Mouse (Mus musculus): ENCODE results near the gene Errfi1. TPM values are rescaled to one million over a fixed set of nuclear protein-coding genes. Genes with fewer than 3 reads are reported as not detected.

Errfi1 gene
- total RNA-seq (2021): 10 to 100 TPM; 50.2 to 56.3 TPM

DNA sequence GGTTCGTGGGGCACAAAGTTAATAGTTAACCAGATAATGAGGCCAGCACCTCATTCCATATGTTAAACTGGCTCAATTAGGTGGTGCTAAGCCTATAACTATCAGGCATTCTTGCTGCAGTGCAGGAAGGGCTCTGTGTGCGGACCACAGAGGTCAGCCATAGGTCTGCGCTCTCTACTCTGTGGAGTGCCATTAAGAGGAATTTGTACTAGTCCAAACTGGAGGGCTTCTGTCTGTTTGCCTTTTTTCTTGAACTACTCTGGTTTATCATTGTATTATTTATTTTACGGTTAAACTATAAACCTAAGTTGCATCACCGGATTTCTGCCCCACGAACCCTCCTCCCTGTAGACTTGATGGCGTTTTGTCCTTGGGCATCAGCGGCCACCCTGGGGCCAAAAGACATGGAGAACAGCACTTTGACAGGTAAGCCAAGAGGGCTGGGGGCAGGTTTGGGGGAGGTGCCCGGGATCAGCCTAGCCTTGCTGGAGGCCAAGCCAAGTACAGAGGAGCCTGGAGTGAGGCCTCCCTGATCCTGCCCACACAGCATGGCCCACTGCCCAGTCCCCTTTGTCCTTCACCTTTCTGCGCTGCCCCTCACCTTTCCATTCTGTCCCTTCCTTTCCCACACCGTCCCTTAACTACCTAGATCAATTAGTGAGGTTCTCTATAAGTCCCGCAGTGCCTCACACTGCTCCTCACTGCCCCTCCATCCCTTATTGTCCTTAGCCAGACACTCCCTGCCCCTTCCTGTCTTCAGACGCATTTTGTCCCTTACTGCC is at the start of gene Errfi1:
TSS of gene Errfi1 (plus strand) at position 240 of the 782 bp plus-strand sequence.
- no peak for DNase-seq

DNA sequence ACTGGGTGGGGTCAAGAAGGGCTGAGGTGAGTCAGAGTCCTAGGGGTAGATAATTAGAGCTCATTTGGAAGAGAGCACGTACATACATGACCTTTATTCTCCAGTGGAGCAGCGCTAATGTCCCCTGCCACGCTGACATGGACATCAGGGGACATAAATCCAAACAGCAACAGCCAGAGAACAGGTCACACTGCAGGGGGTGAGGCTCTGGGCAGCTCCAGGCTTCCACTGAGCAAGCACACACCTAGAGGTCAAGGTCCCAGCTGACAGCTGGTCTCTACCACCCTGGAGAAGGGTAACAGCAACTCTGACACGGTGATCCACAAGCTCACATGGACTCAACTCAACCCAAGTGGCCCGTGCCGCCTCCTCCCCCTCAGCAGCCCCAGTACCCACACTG is 49.5 kb upstream of the Errfi1 start:
- DNase-seq: no peak

- no peak for DNase-seq
These were observed 45.8 kb upstream of the Errfi1 start for GRCm38 (mm10) chr4:150807727-150808470.

DNA sequence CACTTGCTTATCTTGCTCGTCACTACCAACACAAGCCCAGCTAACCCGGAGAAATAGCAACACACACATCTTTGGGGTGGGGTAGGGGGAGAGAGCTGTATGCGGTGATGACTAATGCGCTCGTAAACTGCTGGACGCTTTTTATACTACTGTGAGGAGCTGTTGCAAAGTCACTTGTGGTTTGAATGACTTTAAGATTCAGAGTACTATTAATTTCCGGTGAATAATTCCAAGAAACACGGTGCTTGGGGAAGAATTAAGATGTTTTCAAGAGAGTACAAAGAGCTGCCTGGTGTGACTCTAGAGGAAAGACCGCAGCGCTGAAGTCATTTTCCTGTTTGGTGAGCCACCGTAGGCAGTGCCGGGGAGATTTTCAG is 45.3 kb upstream of the Errfi1 start:
- DNase-seq: no peak

- no peak for DNase-seq
These were observed 44.4 kb upstream of the Errfi1 start for GRCm38 (mm10) chr4:150809323-150809722.

- DNase-seq: no peak
These were observed 38.6 kb upstream of the Errfi1 start for GRCm38 (mm10) chr4:150815144-150815543.

GRCm38 (mm10) chr4:150816414-150816951 is 37.2 kb upstream of the Errfi1 start:
- no peak for DNase-seq

DNA sequence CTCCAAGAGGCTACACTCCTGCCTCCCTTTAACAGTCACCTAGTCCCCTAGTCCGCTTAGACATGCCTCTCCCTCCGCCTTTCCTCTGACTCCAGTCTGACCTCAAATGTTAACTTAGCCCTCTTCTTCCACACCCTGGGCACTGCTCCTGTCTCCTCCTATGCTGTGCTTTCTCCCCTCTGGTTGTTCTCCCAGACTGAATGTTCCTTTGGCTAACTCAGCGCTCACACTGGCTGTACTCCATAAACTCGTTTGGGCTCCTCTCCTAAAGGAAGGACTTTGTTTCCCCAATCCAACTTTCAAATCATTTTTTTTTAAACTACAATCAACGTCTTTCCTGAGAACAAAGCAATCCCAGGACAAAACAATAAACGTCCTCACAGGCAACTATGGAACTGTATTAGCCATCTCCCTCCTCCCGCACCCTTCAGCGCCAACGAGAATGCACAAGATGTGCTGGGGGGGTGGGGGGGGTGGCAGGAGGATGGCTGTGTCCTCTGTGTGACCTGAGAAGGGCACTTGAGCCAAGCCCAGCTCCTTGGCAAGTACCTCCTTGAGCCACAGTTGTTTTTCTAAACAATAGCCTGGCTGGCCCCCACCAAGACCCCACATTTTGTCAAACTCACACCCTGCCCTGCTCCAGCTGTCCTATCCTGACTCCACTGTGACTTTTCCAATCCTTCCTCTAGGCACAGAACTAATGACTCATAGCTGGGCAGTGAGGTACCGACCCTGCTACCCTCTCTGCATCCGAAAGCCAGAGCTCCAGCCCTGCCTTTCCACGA is 34.4 kb upstream of the Errfi1 start:
- no peak for DNase-seq

GRCm38 (mm10) chr4:150821381-150821780 is 32.3 kb upstream of the Errfi1 start:
- no peak for DNase-seq

DNA sequence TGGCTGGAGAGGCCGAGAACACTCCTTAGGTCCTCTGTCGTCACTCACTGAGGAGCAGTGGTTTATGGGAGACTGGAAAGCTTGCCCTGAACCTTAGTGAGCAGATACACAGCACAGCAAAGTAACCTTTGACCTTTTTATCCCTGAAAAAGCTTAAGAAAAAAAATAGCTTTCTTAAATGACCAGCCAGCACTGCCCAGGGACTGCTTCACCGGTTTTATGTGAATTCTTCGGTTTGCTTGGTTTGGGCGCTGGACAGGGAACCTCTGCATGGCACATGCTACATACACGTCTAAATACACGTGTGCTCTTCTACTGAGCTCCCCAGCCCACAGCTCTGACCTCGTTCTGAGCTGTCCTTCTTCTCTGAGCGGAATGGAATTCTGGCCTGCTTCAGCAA is 31.1 kb upstream of the Errfi1 start:
- DNase-seq: no peak

- no peak for DNase-seq
These were observed 29.9 kb upstream of the Errfi1 start for GRCm38 (mm10) chr4:150823614-150824480.

DNA sequence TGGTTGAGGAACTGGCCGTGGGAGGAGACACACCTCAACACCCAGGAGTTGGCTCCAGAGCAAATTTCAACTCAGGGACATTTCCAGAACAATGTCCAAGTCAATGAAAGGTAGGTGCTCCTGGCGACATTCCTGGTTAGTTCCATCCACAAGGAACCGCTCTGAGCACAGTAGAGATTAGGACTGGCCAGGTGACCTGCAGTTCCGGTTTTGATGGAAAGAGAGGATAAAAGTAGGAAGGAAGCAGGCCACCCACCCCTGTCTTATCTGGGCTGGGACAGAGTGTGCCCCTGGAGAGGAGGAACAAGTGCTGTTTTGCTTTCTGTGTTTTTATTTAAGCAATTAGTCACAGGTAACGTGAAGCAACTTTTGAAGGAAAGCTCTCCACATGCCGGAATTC is 28.8 kb upstream of the Errfi1 start:
- DNase-seq: no peak

- no peak for DNase-seq
These were observed 28.2 kb upstream of the Errfi1 start for GRCm38 (mm10) chr4:150825531-150825930.

DNA sequence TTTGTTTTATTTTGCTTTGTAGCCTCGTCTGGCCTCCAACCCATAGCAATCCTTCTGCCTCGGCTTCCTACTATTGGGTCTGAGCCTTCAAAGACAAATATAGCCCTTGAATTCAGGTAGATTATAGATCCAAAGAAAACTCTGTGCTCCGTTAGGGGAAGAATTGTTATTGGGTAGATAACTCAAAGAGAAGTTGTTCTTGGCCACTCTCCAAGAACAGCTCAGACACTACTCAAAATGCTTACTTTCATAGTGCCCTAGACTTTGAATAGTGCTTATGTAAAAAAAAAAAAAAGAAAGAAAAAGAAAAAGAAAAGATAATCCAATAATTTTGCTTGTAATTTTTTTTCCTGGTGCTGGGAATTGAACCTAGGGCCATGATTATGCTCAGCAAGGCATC is 22.4 kb upstream of the Errfi1 start:
- no peak for DNase-seq

DNA sequence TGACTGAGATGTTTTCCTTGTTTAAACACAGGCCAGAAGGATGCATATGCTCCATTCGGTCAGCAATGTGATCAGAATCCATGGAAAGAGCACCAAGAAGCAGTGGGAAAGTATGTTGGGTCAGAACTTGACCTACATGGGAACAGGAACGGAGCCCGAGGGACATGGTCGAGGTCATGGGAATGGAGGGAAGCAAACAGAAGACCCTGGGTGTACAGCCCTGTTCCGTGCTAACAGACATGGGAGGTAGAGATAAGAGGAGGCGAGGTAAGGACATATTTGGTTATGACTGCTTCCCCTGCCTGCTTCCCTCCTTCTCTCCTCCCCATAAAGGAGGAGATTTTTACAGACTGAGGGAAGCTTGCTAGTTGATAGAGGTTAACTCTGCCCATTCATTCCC is 21.8 kb upstream of the Errfi1 start:
- DNase-seq: no peak

DNA sequence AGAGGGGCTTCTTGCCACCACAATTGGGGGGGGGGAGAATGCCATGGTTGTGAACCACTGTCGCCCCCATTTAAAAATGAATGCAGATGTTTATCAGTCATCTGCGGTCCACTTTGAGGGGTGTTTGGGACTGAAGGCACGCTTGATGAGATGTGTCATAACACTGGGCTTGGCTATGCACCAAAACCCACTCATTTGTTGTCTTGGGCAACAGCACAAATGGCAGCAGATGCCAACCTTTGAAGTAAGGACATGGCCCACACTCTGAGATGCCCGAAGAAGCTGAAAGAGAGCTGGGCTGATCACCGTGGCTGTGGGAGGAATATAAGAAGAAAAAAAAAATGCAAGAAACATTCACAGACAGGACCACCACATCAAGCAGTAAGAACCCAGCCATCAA is 18.6 kb upstream of the Errfi1 start:
- DNase-seq: no peak

DNA sequence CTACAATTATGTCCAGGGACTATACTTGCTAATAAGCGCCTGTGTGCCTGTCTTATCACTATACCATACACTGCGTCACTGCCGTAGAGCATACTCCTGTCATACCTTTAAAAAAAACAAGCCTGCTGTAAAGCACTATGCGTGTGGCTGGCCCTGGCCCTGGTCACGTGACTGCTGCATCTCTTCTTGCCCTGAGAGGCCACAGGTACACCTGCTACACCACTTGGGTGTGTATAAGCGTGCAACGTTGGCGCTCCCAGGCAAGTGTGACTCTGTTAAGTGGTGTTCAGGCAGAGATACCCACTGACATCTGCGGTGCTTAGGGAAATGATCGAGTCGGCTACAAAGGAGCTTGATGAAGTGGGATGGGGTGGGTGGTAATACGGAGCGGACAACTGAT is 17.5 kb upstream of the Errfi1 start:
- no peak for DNase-seq

DNA sequence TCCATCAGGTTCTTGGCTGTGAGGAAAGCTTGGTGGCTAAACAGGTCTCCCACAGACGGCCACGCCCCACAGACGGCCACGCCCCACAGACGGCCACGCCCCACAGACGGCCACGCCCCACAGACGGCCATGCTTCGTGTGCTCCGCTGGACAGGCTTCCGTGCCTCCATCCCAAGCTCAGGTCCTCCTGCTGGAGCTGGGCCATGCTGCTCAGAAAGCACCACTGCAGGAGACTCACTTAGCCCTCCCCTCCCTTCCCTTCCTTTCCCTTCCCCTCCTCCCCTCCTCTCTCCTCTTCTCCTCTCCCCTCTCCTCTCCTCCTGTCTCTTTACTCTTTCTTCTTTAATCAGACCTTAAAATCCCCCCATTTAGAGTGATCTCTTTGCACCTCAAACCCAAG is 16.8 kb upstream of the Errfi1 start:
- no peak for DNase-seq

DNA sequence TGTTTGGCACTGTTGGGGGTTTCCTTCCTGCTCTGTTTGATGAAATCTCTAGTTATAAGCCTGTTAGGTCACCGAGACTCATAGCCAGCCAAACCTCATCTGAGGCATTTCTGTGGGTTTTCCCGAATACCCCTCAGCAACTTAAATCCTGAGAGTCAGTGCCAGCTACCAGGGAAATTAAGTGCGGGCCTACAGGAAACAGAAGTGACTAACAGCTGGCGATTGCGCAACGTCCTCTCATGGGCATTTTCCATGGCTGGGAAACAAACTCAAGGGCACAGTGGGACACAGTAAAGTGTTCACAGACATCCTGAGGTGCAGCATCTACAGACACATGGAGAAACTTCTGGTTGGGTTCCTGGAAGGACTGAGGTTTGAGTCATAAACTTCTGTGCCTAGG is 16.3 kb upstream of the Errfi1 start:
- no peak for DNase-seq

DNA sequence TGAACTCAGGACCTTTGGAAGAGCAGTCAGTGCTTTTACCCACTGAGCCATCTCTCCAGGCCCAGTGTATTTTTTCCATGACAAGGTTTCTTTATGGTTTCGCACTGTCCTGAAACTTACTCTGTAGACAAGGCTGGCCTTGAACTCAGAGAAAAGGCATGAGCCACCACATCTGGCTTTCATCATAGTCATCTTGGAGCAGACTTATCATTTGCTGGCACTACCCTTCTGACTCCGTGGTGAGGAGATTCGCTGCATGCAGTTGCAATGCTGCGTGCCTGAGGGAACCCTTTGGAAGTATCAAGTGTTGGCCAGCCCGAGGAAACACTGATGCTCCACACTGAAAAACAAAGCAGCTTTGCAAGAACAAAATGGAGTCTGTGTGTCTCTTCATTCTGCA is 11.7 kb upstream of the Errfi1 start:
- DNase-seq: no peak

GRCm38 (mm10) chr4:150843181-150843580 is 10.5 kb upstream of the Errfi1 start:
- DNase-seq: no peak

- DNase-seq: no peak
These were observed 7.4 kb upstream of the Errfi1 start for GRCm38 (mm10) chr4:150846316-150846715.

Measured in layer of hippocampus, postnatal 36 days (tissue).